Mouse (Mus musculus): ENCODE measurements around the gene Slc27a1. TPM values are rescaled to one million over a fixed set of nuclear protein-coding genes. Genes with fewer than 3 reads are reported as not detected.

Slc27a1 gene
- polyA plus RNA-seq, 1 experiment from 2014 or later: 59.9 TPM

- H3K9me3 ChIP-seq (replicated peaks): no peaks in the 10 kb centered on the region
- WGBS: 5% methylated on average over 60 of the region's 60 CpGs
- peaks cover 8% of the 10 kb centered on the region; the same call in 1 of the 2 replicates for H3K36me3 ChIP-seq (ENCODE audit: poor library complexity, severe bottlenecking)
- H3K27me3 ChIP-seq: no peaks in the 10 kb centered on the region
- H3K4me2 ChIP-seq: peak overlapping the region; percentile 96
- H3K9ac ChIP-seq: peak overlapping the region; percentile 93
- peak overlapping the region; percentile 88 for H3K4me3 ChIP-seq
- ATAC-seq: peak; percentile 70
- H3K27ac ChIP-seq: peak overlapping the region; percentile 97
- peaks cover 39% of the 10 kb centered on the region for H3K4me1 ChIP-seq
Observed at GRCm38 (mm10) chr8:71592374-71593170, 23.9 kb downstream of the Slc27a1 start.

GRCm38 (mm10) chr8:71593556-71594323, 25.1 kb downstream of the Slc27a1 start:
- H3K4me1 ChIP-seq: peaks cover 39% of the 10 kb centered on the region
- H3K4me3 ChIP-seq: no peak overlapping the region
- no peaks in the 10 kb centered on the region for H3K27me3 ChIP-seq
- peak overlapping the region; percentile 2; the same call in 1 of the 2 replicates for H3K9ac ChIP-seq
- H3K4me2 ChIP-seq: peak overlapping the region; percentile 96; the same call in 1 of the 2 replicates
- no peak overlapping the region for H3K27ac ChIP-seq
- no peaks in the 10 kb centered on the region for H3K9me3 ChIP-seq (replicated peaks)
- no peak for ATAC-seq
- H3K36me3 ChIP-seq (ENCODE audit: poor library complexity, severe bottlenecking): peaks cover 8% of the 10 kb centered on the region; the same call in 1 of the 2 replicates
- 90% methylated on average over 8 of the region's 8 CpGs for WGBS

- H3K27me3 ChIP-seq: no peaks in the 10 kb centered on the region
- H3K4me2 ChIP-seq: no peak overlapping the region
- no peak overlapping the region for H3K9ac ChIP-seq
- H3K9me3 ChIP-seq (replicated peaks): no peaks in the 10 kb centered on the region
- H3K36me3 ChIP-seq (ENCODE audit: poor library complexity, severe bottlenecking): peaks cover 8% of the 10 kb centered on the region; the same call in 1 of the 2 replicates
- H3K27ac ChIP-seq: no peak overlapping the region
- H3K4me3 ChIP-seq: no peak overlapping the region
- H3K4me1 ChIP-seq: peaks cover 39% of the 10 kb centered on the region
- no peak for ATAC-seq
- 98% methylated on average over 4 of the region's 4 CpGs for WGBS
Observed at GRCm38 (mm10) chr8:71594324-71594722, 25.6 kb downstream of the Slc27a1 start.

GRCm38 (mm10) chr8:71595862-71596261, 27.2 kb downstream of the Slc27a1 start:
- Histone ChIP-seq H3K4me3 (peak overlapping the region; percentile 9; the same call in 1 of the 2 replicates), H3K36me3 (ENCODE audit: poor library complexity, severe bottlenecking) (peaks cover 10% of the 10 kb centered on the region; the same call in 1 of the 2 replicates), H3K4me1 (peaks cover 37% of the 10 kb centered on the region), H3K4me2 (peak overlapping the region; percentile 39), H3K9ac (no peak overlapping the region; the same call in 1 of the 2 replicates), H3K27ac (no peak overlapping the region), H3K9me3 (replicated peaks) (no peaks in the 10 kb centered on the region), H3K27me3 (peaks cover 10% of the 10 kb centered on the region)
- peak; percentile 46 for ATAC-seq
- 6% methylated on average over 27 of the region's 27 CpGs for WGBS

- no peaks in the 10 kb centered on the region for H3K9me3 ChIP-seq (replicated peaks)
- no peak overlapping the region for H3K27ac ChIP-seq
- H3K27me3 ChIP-seq: peaks cover 16% of the 10 kb centered on the region
- 58% methylated on average over 6 of the region's 6 CpGs for WGBS
- H3K4me1 ChIP-seq: peaks cover 32% of the 10 kb centered on the region
- peaks cover 10% of the 10 kb centered on the region; the same call in 1 of the 2 replicates for H3K36me3 ChIP-seq (ENCODE audit: poor library complexity, severe bottlenecking)
- ATAC-seq: no peak
- H3K4me2 ChIP-seq: no peak overlapping the region; the same call in 1 of the 2 replicates
- H3K9ac ChIP-seq: peak overlapping the region; percentile 16; the same call in 1 of the 2 replicates
- H3K4me3 ChIP-seq: no peak overlapping the region
Observed at GRCm38 (mm10) chr8:71596384-71596783, 27.7 kb downstream of the Slc27a1 start.

GRCm38 (mm10) chr8:71596798-71597197, 28.1 kb downstream of the Slc27a1 start:
- Histone ChIP-seq H3K27me3 (peaks cover 20% of the 10 kb centered on the region), H3K4me1 (peaks cover 29% of the 10 kb centered on the region), H3K9ac (peak overlapping the region; percentile 16; the same call in 1 of the 2 replicates), H3K4me3 (no peak overlapping the region), H3K4me2 (no peak overlapping the region), H3K36me3 (ENCODE audit: poor library complexity, severe bottlenecking) (peaks cover 10% of the 10 kb centered on the region; the same call in 1 of the 2 replicates), H3K9me3 (replicated peaks) (no peaks in the 10 kb centered on the region), H3K27ac (no peak overlapping the region)
- ATAC-seq: no peak
- 86% methylated on average over 4 of the region's 4 CpGs for WGBS

- Histone ChIP-seq H3K9ac (peak within 1 kb of the TSS; percentile 16; the same call in 1 of the 2 replicates), H3K9me3 (replicated peaks) (no peaks in the 10 kb centered on the region), H3K4me3 (no peak within 1 kb of the TSS), H3K4me2 (no peak within 1 kb of the TSS), H3K27ac (no peak within 1 kb of the TSS), H3K36me3 (ENCODE audit: poor library complexity, severe bottlenecking) (peaks cover 10% of the 10 kb centered on the region; the same call in 1 of the 2 replicates), H3K27me3 (peaks cover 26% of the 10 kb centered on the region), H3K4me1 (peaks cover 34% of the 10 kb centered on the region)
- 90% methylated on average over 3 of the region's 3 CpGs for WGBS
- ATAC-seq: no peak
Observed at GRCm38 (mm10) chr8:71597451-71597850, 28.8 kb downstream of the Slc27a1 start, which contains the start of gene Fam129c. Gene Fam129c, plus strand, starts transcription at chr8:71597648.

- H3K4me3 ChIP-seq: no peak overlapping the region
- no peaks in the 10 kb centered on the region for H3K9me3 ChIP-seq (replicated peaks)
- no peak overlapping the region for H3K9ac ChIP-seq
- H3K27ac ChIP-seq: no peak overlapping the region
- peaks cover 32% of the 10 kb centered on the region for H3K4me1 ChIP-seq
- H3K27me3 ChIP-seq: peaks cover 36% of the 10 kb centered on the region
- ATAC-seq: no peak
- no peak overlapping the region for H3K4me2 ChIP-seq
- H3K36me3 ChIP-seq (ENCODE audit: poor library complexity, severe bottlenecking): peaks cover 10% of the 10 kb centered on the region; the same call in 1 of the 2 replicates
Observed at GRCm38 (mm10) chr8:71598375-71598774, 29.7 kb downstream of the Slc27a1 start.

GRCm38 (mm10) chr8:71598841-71599240, 30.2 kb downstream of the Slc27a1 start:
- Histone ChIP-seq H3K4me3 (no peak overlapping the region), H3K4me1 (peaks cover 27% of the 10 kb centered on the region), H3K9me3 (replicated peaks) (no peaks in the 10 kb centered on the region), H3K27me3 (peaks cover 40% of the 10 kb centered on the region), H3K4me2 (no peak overlapping the region), H3K27ac (no peak overlapping the region), H3K9ac (no peak overlapping the region), H3K36me3 (ENCODE audit: poor library complexity, severe bottlenecking) (peaks cover 10% of the 10 kb centered on the region; the same call in 1 of the 2 replicates)
- 96% methylated on average over 5 of the region's 5 CpGs for WGBS
- ATAC-seq: no peak

GRCm38 (mm10) chr8:71601939-71602665, 33.4 kb downstream of the Slc27a1 start:
- no peaks in the 10 kb centered on the region for H3K9me3 ChIP-seq (replicated peaks)
- peaks cover 48% of the 10 kb centered on the region for H3K27me3 ChIP-seq
- peak; percentile 57 for ATAC-seq
- H3K4me2 ChIP-seq: peak overlapping the region; percentile 56
- H3K4me3 ChIP-seq: peak overlapping the region; percentile 33
- H3K36me3 ChIP-seq (ENCODE audit: poor library complexity, severe bottlenecking): peaks cover 3% of the 10 kb centered on the region; the same call in 1 of the 2 replicates
- peaks cover 13% of the 10 kb centered on the region for H3K4me1 ChIP-seq
- WGBS: 3% methylated on average over 65 of the region's 65 CpGs
- H3K27ac ChIP-seq: no peak overlapping the region
- H3K9ac ChIP-seq: peak overlapping the region; percentile 54

GRCm38 (mm10) chr8:71602666-71603334, 34.1 kb downstream of the Slc27a1 start:
- H3K9ac ChIP-seq: peak overlapping the region; percentile 54
- H3K27ac ChIP-seq: no peak overlapping the region
- ATAC-seq: peak; percentile 60
- peak overlapping the region; percentile 56 for H3K4me2 ChIP-seq
- H3K4me1 ChIP-seq: peaks cover 13% of the 10 kb centered on the region
- peaks cover 3% of the 10 kb centered on the region; the same call in 1 of the 2 replicates for H3K36me3 ChIP-seq (ENCODE audit: poor library complexity, severe bottlenecking)
- H3K27me3 ChIP-seq: peaks cover 48% of the 10 kb centered on the region
- no peaks in the 10 kb centered on the region for H3K9me3 ChIP-seq (replicated peaks)
- WGBS: 2% methylated on average over 32 of the region's 32 CpGs
- H3K4me3 ChIP-seq: peak overlapping the region; percentile 33
